Mouse (Mus musculus) bone marrow macrophage, adult 2 months (primary cell): ENCODE results near the gene P2ry2. TPM values are rescaled to one million over a fixed set of nuclear protein-coding genes. Genes with fewer than 3 reads are reported as not detected.
A peak's percentile ranks its signal among the peaks of the same experiment; 100 is the strongest.

Experiments used
- H3K27ac ChIP-seq: 2 replicates; pipeline ENCODE4 v1.5.1; 2012; ENCODE audit warnings: low read depth, low read length; ENCODE audit not compliant: insufficient read depth
- H3K4me1 ChIP-seq: 2 replicates; pipeline ENCODE4 v1.6.1; 2012; ENCODE audit warnings: low read length; ENCODE audit not compliant: control insufficient read depth, insufficient read depth
- H3K4me3 ChIP-seq: 2 replicates; pipeline ENCODE4 v1.5.1; 2012; ENCODE audit warnings: mild to moderate bottlenecking, low read length, moderate library complexity; ENCODE audit not compliant: insufficient read depth
- CTCF ChIP-seq: IDR thresholded peaks from 2 replicates; pipeline ENCODE4 v1.5.1; 2012; ENCODE audit warnings: low read depth, mild to moderate bottlenecking, low read length, moderate library complexity
- POLR2A ChIP-seq: IDR thresholded peaks from 2 replicates; pipeline ENCODE4 v1.6.1; 2012; ENCODE audit warnings: mild to moderate bottlenecking, low read depth, low read length, borderline replicate concordance
- polyA plus RNA-seq: library from polyadenylated mRNA; stranded (reverse); fragments of >200 nt; gene quantifications from 2 replicates; pipeline ENCODE4 v1.2.4, GENCODE M21; 2012; ENCODE audit not compliant: missing spikeins, insufficient read depth, insufficient read length

Gene P2ry2
- polyA plus RNA-seq, 1 experiment = 5.2 TPM

DNA sequence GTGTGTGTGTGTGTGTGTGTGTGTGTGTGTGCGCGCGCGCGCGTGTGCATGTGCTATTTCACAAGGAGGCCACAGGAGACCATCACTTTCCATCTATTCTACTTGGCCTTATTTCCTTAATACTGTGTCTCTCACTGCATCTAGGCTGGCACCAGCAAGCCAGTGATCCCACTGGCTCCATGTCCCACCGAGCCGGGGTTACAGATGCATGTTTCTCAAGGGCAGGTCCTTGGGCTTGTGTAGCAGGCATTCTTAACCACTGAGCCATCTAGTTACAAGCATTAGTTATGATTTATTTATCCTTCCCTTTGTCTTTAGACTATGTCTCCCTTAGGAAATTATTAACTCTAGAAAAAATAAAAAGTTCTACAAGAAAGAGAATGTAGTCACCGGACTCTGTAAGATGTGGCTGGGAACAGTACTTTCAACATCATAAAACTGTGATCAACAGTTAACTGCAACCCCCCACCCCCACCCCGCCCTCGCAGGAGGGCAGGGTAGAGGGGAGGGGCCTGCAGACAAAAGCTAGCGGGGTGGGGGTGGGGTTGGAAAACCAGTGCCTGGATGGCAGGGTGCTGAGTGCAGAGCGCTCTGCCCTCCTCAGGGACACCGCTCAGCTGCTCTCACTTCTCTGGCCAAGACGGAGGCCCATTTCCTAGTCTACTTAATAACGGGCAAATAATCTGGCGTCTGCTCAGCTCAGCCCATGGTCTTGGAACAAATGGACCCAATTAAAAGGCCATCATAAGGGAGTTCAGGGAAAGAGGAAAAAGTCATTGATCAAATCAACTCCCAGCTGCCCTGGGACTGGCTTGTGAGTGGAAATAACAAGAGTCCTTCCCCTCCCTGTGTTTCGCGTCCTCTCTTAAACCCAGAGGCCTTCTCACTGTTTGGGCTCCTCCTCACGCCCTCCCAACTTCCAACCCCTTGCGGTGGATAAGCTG, 27.9 kb downstream of the P2ry2 start:
- H3K27ac ChIP-seq = no peak overlapping the region
- TF ChIP-seq POLR2A = no peak

DNA sequence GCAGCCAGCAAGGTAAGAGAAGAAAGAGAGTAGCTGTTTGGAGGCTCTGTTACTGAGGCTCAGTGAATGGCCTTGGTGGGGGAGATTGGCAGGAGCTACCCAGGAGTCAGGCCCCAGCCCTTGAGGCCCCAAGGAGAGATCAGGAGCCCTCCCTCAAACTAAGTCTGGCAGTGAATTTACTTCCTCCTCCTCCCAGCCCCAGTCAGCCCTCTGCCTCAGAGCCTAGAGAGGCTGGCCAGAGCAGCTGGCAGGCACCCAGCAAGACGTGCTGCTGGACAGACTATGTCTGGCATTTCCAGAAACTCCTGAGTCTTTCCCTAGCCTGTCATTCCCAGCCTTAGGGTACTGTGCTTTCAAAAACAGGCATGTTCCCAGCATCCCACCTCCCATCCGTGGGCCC, 33.5 kb downstream of the P2ry2 start:
- Histone ChIP-seq H3K4me1 (peaks cover 20% of the 10 kb centered on the region), H3K4me3 (no peak overlapping the region), H3K27ac (peak overlapping the region; percentile 35; the same call in 1 of the 2 replicates)
- TF ChIP-seq POLR2A = no peak
- TF ChIP-seq CTCF = no peak

More for the DNA sequence above, 27.9 kb downstream of the P2ry2 start:
- H3K4me1 ChIP-seq = peaks cover 19% of the 10 kb centered on the region
- H3K4me3 ChIP-seq = no peak overlapping the region

DNA sequence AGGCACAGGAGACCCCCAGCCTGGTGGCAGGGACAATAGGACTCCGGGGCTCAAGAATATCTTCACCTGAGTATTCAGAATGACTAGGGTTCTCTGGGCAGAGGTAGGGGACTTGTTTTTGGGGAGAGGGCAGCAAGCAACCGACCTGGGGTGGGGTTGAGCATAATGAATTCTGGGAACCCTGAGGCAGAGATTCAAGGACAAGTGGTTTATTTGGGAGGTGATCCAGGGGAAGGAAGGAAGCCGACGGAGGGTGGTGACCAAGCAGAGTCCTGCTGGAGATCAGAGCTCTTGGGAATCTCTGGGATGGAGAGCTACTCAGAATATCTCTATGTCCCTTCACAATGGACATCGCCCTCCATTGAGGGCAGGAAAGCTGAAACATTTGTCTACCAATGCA, 34.5 kb downstream of the P2ry2 start:
- Histone ChIP-seq H3K4me3 (no peak overlapping the region), H3K4me1 (peaks cover 20% of the 10 kb centered on the region), H3K27ac (no peak overlapping the region)
- TF ChIP-seq POLR2A (no peak), CTCF (no peak)

DNA sequence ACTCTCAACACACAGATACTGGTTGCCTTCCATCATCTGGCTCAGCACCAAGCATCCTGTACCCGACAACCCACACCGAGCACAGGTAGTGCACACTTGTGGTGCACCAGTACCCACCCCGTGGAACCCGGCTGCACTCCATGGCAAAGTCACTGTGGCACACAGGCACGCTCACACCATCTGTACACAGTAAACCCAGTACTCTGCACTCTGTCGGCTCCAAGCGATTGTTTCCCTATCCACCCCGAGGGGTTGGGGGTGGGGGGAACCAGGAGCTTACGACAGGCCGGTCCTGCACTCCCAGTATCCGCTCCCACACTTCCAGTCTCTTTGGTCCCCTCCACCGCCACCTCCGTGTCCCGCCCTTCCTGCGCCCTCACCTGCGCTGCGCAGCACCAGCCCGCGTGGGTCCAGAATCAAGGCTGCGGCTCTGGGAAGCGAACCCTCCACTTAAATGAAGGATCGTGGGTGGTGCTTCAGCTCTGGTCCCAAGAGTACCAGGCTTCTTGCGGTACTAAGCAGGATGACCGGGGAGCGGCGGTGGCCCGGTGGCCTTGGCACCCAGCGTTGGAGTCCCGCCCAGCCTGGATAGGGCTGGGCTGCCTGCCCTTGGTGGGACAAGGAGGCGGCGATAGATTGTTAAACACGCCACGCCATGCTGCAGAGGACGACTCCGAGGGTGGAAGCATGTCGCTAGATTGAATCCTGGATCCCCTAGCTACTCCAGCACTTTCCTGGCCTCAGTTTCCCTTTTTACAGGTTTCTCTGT, 38.3 kb downstream of the P2ry2 start, which contains the start of gene P2ry6:
TSS of gene P2ry6 (minus strand) at position 515 of the 769 bp plus-strand sequence.
- H3K27ac ChIP-seq = no peak within 1 kb of the TSS
- no peak for TF ChIP-seq POLR2A
- no peak for TF ChIP-seq CTCF
- peaks cover 15% of the 10 kb centered on the region for H3K4me1 ChIP-seq
- H3K4me3 ChIP-seq = no peak within 1 kb of the TSS

DNA sequence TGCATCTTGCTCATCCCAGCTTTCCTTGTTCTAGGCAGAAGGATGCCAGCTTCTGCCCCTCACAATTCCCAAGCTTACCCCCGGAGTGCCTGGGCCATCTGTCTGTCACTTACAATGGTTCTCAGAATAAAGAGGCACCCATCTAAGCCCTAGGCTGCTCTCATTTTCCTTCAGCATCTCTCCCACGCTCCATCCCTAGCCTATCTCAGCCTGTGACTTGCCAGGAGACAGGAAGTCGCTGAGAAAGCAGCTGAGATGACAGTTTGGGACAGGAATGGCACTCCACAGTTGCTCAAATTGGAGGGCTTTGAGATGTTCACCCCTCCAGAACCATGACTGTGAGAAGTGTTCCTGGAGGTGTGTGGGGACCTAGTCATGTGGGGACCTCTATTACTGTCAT, 39.8 kb downstream of the P2ry2 start:
- no peak for TF ChIP-seq POLR2A
- no peak for TF ChIP-seq CTCF
- no peak overlapping the region for H3K4me3 ChIP-seq
- H3K27ac ChIP-seq = no peak overlapping the region
- peaks cover 2% of the 10 kb centered on the region for H3K4me1 ChIP-seq

DNA sequence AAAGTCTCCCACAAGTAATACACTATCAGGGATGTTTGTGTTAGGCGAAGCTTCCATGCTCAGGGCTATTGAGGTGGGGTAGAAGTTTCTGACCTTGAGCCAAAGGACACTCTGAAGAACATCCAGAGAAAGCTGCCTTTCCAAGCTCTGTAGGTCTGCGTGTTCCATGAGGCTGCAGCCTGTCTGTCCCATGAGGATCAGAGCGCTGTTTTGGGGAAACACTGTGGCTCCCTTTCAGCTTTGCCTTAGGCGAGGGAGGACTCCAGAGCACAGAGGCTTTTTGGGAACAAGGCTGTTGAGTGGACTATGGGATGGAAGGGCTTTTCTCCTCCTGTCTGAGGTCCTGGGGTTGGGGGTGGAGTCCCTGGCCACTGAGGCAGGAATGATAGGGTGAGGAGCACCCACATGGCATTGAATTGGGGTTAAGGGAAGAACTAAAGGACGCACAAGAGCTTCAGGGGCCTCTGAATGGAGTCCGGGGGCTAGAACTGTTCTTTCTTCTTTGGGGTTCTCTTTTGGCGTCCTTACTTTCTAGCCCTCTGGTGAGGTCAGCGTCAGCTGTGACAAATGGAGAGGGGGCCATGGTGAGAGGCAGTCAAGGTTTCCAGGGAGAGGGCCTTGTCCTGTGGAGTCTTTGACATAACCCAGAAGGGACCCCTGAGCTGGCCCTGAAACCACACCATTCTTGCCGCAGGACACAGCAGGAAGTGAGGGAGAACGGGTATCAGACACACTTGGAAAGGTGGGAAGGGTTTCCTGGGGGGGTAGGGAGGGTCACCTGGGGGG, 43.6 kb downstream of the P2ry2 start:
- no peak for TF ChIP-seq CTCF
- no peak for TF ChIP-seq POLR2A
- Histone ChIP-seq H3K4me1 (peaks cover 10% of the 10 kb centered on the region), H3K27ac (no peak overlapping the region), H3K4me3 (no peak overlapping the region)

DNA sequence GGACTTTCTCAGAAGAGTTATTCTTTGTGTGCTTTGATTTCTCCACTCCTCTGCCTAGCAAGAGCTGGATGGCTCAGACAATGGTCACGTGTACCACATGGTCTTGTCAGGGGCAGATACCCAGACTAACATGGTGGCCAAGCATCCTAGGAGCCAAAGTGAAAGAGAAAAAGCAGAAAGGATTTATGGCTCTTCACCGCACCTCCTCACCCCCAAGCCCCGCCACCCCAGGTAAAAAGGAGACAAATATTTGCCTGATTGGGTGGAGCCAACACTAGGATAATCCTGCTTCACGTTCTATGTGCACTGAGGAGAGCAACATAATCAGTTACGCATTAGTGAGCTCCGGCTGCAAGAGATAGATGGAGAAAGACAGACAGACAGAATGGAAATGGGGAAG, 44.3 kb downstream of the P2ry2 start:
- H3K4me3 ChIP-seq = no peak overlapping the region
- peaks cover 10% of the 10 kb centered on the region for H3K4me1 ChIP-seq
- TF ChIP-seq CTCF (no peak), POLR2A (no peak)
- H3K27ac ChIP-seq = no peak overlapping the region

DNA sequence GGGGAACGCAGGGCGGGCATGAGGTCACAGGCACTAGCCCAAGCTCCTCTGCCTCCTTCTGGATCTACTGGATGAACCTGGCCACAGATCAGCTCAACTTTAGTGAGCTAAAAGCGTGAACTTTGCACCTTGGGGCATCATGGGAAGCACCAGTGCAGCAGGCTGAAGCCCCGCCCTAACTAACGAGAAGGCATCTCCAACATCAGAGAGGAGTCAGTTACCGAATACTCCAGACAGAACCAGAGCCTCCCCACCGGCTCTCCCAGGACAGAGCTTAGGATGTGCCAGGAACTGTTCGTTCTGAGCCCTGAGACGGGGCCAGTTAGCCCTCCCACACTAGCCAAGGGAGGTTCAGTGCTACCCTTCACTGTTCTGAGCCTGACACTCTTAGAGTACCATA, 44.8 kb downstream of the P2ry2 start:
- Histone ChIP-seq H3K4me1 (peaks cover 10% of the 10 kb centered on the region), H3K4me3 (no peak overlapping the region), H3K27ac (no peak overlapping the region)
- no peak for TF ChIP-seq POLR2A
- no peak for TF ChIP-seq CTCF

DNA sequence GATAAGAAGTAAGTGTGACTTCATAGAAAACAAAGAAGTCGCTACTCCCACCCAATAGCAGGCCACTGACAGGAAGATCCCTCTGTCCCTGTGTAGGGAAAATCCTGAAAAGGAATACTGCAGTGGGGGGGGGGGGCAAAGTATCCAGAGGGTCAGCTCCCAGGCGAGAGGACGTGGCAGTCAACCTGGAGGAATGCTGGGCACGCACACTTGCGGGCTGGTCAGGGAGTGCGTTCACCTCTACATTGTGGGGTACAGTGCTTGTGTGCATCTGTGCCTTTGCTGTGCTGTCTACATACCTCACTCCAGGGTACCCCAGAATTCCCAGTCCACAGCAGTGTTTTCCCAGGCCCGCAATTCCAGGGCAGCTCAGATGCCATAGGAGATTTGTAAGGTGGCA, 46.7 kb downstream of the P2ry2 start:
- TF ChIP-seq POLR2A (no peak), CTCF (no peak)
- H3K4me1 ChIP-seq = peaks cover 13% of the 10 kb centered on the region
- no peak overlapping the region for H3K4me3 ChIP-seq
- no peak overlapping the region for H3K27ac ChIP-seq

DNA sequence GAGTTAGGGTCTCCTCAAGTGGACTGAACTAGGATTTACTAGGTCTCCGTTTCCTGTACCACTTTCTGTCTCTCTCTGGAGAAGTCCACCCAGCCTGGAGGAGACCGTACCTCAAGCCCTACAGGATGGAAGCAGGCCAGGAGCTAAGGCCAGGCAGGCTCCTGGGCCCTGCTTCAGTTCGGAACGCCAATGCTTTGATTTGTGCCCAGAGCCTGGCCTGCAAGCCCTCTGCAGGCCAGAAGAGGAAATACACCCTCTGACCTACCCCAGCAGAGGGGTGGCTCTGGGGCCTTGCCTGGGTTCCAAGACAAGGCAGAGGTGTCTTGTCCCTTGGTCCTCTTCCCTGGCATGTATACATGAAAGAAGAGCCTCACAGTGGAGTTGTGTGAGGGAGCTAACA, 47.6 kb downstream of the P2ry2 start:
- TF ChIP-seq CTCF (no peak), POLR2A (no peak)
- H3K4me3 ChIP-seq = no peak overlapping the region
- H3K4me1 ChIP-seq = peaks cover 18% of the 10 kb centered on the region
- H3K27ac ChIP-seq = peak overlapping the region; percentile 96
